Mouse (Mus musculus) lung, postnatal 0 days (tissue): ENCODE results near the gene Sec16b. TPM values are rescaled to one million over a fixed set of nuclear protein-coding genes. Genes with fewer than 3 reads are reported as not detected.

Experiments used
- ATAC-seq: fragments of 200-750 bp; cut with Nextera tagmentation; 2 replicates; pipeline ENCODE4 v1.8.0; 2017; ENCODE audit warnings: moderate library complexity
- DNase-seq: peaks from one replicate; pipeline ENCODE4 v3.0.0-alpha.2; 2016; ENCODE audit warnings: low spot score
- H3K27ac ChIP-seq: fragments of 300-500 bp; sonication (generic); 2 replicates; pipeline ENCODE4 v1.5.1; 2014; ENCODE audit warnings: antibody characterized with exemption, mild to moderate bottlenecking, low read length, mixed read lengths
- H3K27me3 ChIP-seq: fragments of 300-500 bp; sonication (generic); replicated peaks from 2 replicates; pipeline ENCODE4 v1.6.1; 2014; ENCODE audit warnings: low read length, mixed read lengths; ENCODE audit not compliant: insufficient read depth
- H3K36me3 ChIP-seq: fragments of 300-500 bp; sonication (generic); 2 replicates; pipeline ENCODE4 v1.6.1; 2014; ENCODE audit warnings: low read length, mixed read lengths; ENCODE audit not compliant: insufficient read depth
- H3K4me1 ChIP-seq: fragments of 300-500 bp; sonication (generic); 2 replicates; pipeline ENCODE4 v1.6.1; 2014; ENCODE audit warnings: antibody characterized with exemption, low read depth, low read length, mixed read lengths; ENCODE audit not compliant: insufficient read depth
- H3K4me2 ChIP-seq: fragments of 300-500 bp; sonication (generic); replicated peaks from 2 replicates; pipeline ENCODE4 v1.6.1; 2014; ENCODE audit warnings: low read depth, mild to moderate bottlenecking, low read length, moderate library complexity, mixed read lengths
- H3K4me3 ChIP-seq: fragments of 300-500 bp; sonication (generic); 2 replicates; pipeline ENCODE4 v1.5.1; 2014; ENCODE audit warnings: low read depth, low read length
- H3K9ac ChIP-seq: fragments of 300-500 bp; sonication (generic); replicated peaks from 2 replicates; pipeline ENCODE4 v1.6.1; 2014; ENCODE audit warnings: low read depth, mild to moderate bottlenecking
- H3K9me3 ChIP-seq: fragments of 300-500 bp; sonication (generic); 2 replicates; pipeline ENCODE4 v1.6.1; 2016; ENCODE audit warnings: low read length, mixed read lengths
- CTCF ChIP-seq: IDR thresholded peaks from 2 replicates; pipeline ENCODE4 v1.5.1; 2016; ENCODE audit warnings: antibody characterized with exemption, mild to moderate bottlenecking
- EP300 ChIP-seq: IDR thresholded peaks from 2 replicates; pipeline ENCODE4 v1.6.1; 2016; ENCODE audit warnings: antibody characterized with exemption, mild to moderate bottlenecking, control low read depth
- WGBS: fragments of 180-500 bp; shearing (Covaris S2); extraction: QIAGEN DNeasy Blood & Tissue Kit; methylation state at CpG from one replicate; pipeline ENCODE4 v1.1.7; 2014; 5-methylcytosine and 5-hydroxymethylcytosine counted together
- polyA plus RNA-seq: library from polyadenylated mRNA; unstranded; fragments of >200 nt; fragmentation: Nextera tagmentation; extraction: Ambion mirVana; gene quantifications from 2 replicates; pipeline ENCODE4 v1.2.1, GENCODE M21; 2015

Gene Sec16b
- polyA plus RNA-seq, 1 experiment from 2014 or later = 1.2 TPM

GRCm38 (mm10) chr1:157549721-157550120 lies 43.2 kb downstream of the Sec16b start:
- TF ChIP-seq CTCF = no peak
- TF ChIP-seq EP300 = no peak
- DNase-seq (no peak), ATAC-seq (no peak)
- H3K36me3 ChIP-seq = no peaks in the 10 kb centered on the region
- 61% methylated on average over 3 of the region's 3 CpGs for WGBS
- H3K9me3 ChIP-seq = no peaks in the 10 kb centered on the region
- H3K4me2 ChIP-seq = no peak overlapping the region
- peaks cover 2% of the 10 kb centered on the region; the same call in 1 of the 2 replicates for H3K4me1 ChIP-seq
- H3K27me3 ChIP-seq = no peaks in the 10 kb centered on the region
- H3K27ac ChIP-seq = no peak overlapping the region
- H3K9ac ChIP-seq = no peak overlapping the region
- H3K4me3 ChIP-seq = no peak overlapping the region

- 62% methylated on average over 7 of the region's 7 CpGs for WGBS
- no peak overlapping the region for H3K4me2 ChIP-seq
- no peaks in the 10 kb centered on the region for H3K27me3 ChIP-seq
- H3K4me1 ChIP-seq = peaks cover 3% of the 10 kb centered on the region; the same call in 1 of the 2 replicates
- H3K9me3 ChIP-seq = no peaks in the 10 kb centered on the region
- H3K9ac ChIP-seq = no peak overlapping the region
- H3K4me3 ChIP-seq = no peak overlapping the region
- TF ChIP-seq EP300 (no peak), CTCF (peak; percentile 97)
- ATAC-seq (peak; percentile 54), DNase-seq (peak; percentile 85)
- no peaks in the 10 kb centered on the region for H3K36me3 ChIP-seq
- no peak overlapping the region for H3K27ac ChIP-seq
These were observed 46.4 kb downstream of the Sec16b start for GRCm38 (mm10) chr1:157552749-157553451.

- H3K9me3 ChIP-seq = no peaks in the 10 kb centered on the region
These were observed 47.6 kb downstream of the Sec16b start for GRCm38 (mm10) chr1:157554163-157554562.

GRCm38 (mm10) chr1:157554686-157555530 lies 48.4 kb downstream of the Sec16b start:
- Histone ChIP-seq H3K9ac (no peak overlapping the region), H3K4me1 (peaks cover 3% of the 10 kb centered on the region; the same call in 1 of the 2 replicates), H3K27me3 (no peaks in the 10 kb centered on the region), H3K9me3 (no peaks in the 10 kb centered on the region), H3K4me3 (peak overlapping the region; percentile 8; the same call in 1 of the 2 replicates), H3K36me3 (no peaks in the 10 kb centered on the region), H3K27ac (no peak overlapping the region), H3K4me2 (peak overlapping the region; percentile 47)
- TF ChIP-seq CTCF = no peak
- no peak for TF ChIP-seq EP300
- DNase-seq (peak; percentile 53), ATAC-seq (no peak)
- WGBS = 22% methylated on average over 27 of the region's 27 CpGs

More at GRCm38 (mm10) chr1:157554163-157554562, 47.6 kb downstream of the Sec16b start:
- 43% methylated on average over 3 of the region's 3 CpGs for WGBS
- no peak for TF ChIP-seq EP300
- no peak for TF ChIP-seq CTCF
- Histone ChIP-seq H3K4me2 (no peak overlapping the region), H3K4me3 (no peak overlapping the region), H3K27me3 (no peaks in the 10 kb centered on the region), H3K27ac (no peak overlapping the region), H3K4me1 (peaks cover 3% of the 10 kb centered on the region; the same call in 1 of the 2 replicates), H3K9ac (no peak overlapping the region), H3K36me3 (no peaks in the 10 kb centered on the region)
- no peak for ATAC-seq
- peak; percentile 14 for DNase-seq

GRCm38 (mm10) chr1:157555738-157556137 lies 49.2 kb downstream of the Sec16b start:
- H3K9me3 ChIP-seq = no peaks in the 10 kb centered on the region
- DNase-seq = no peak
- no peak for ATAC-seq
- no peak for TF ChIP-seq CTCF
- no peak for TF ChIP-seq EP300
- H3K27ac ChIP-seq = no peak overlapping the region
- H3K4me2 ChIP-seq = no peak overlapping the region
- H3K27me3 ChIP-seq = no peaks in the 10 kb centered on the region
- H3K4me3 ChIP-seq = no peak overlapping the region
- peaks cover 3% of the 10 kb centered on the region; the same call in 1 of the 2 replicates for H3K4me1 ChIP-seq
- no peaks in the 10 kb centered on the region for H3K36me3 ChIP-seq
- WGBS = 74% methylated on average over 10 of the region's 10 CpGs
- H3K9ac ChIP-seq = no peak overlapping the region

GRCm38 (mm10) chr1:157556439-157556838 lies 49.9 kb downstream of the Sec16b start:
- Histone ChIP-seq H3K9me3 (no peaks in the 10 kb centered on the region), H3K9ac (no peak overlapping the region), H3K4me2 (no peak overlapping the region), H3K4me1 (peaks cover 3% of the 10 kb centered on the region; the same call in 1 of the 2 replicates), H3K27me3 (no peaks in the 10 kb centered on the region), H3K27ac (no peak overlapping the region), H3K36me3 (no peaks in the 10 kb centered on the region), H3K4me3 (no peak overlapping the region)
- no peak for DNase-seq
- WGBS = 65% methylated on average over 5 of the region's 5 CpGs
- ATAC-seq = no peak
- TF ChIP-seq CTCF (no peak), EP300 (no peak)
